Mouse (Mus musculus): ENCODE results near the gene Hist1h3i. TPM values are rescaled to one million over a fixed set of nuclear protein-coding genes. Genes with fewer than 3 reads are reported as not detected.

The Hist1h3i gene
- total RNA-seq, 2 experiments from 2014 or later = 65.2 to 77.9 TPM

- DNase-seq (ENCODE audit: low spot score in 2 of 2) = peak; percentile 63 to 76
Measured at GRCm38 (mm10) chr13:21734906-21735767, 48.0 kb downstream of the Hist1h3i start, which contains the start of gene Hist1h4j. Hist1h4j (plus strand) TSS chr13:21735064.

- DNase-seq (ENCODE audit: low spot score in 2 of 2) = peak; percentile 70 to 74
Measured at GRCm38 (mm10) chr13:21734010-21734905, 48.9 kb downstream of the Hist1h3i start.

GRCm38 (mm10) chr13:21733466-21733865, 49.7 kb downstream of the Hist1h3i start:
- no peak for DNase-seq (ENCODE audit: low spot score in 2 of 2)

Small RNA genes lying within 50 kb of the gene (microRNA-seq; reads per million reads assigned to microRNA genes)
- 0 reads per million in 2 experiments for gene Gm19658
- 0 reads per million in 2 experiments for gene Gm44346
- 0 reads per million in 2 experiments for gene Gm44454
- gene Gm44466 = 0 reads per million in 2 experiments

Other genes with a start within 250 kb of the Hist1h3i start
- not detected for gene Olfr1366, start 240.6 kb downstream of the Hist1h3i start, total RNA-seq (2021)
- not detected for gene Olfr1535, start 223.5 kb downstream of the Hist1h3i start, total RNA-seq (2021)
- gene Olfr1364, start 201.6 kb downstream of the Hist1h3i start, total RNA-seq (2021) = not detected
- gene Olfr1362, start 169.3 kb downstream of the Hist1h3i start, total RNA-seq (2021) = not detected
- gene Olfr11, start 140.9 kb downstream of the Hist1h3i start, total RNA-seq (2021) = not detected
- gene Olfr1361, start 120.0 kb downstream of the Hist1h3i start, total RNA-seq (2021) = not detected
- not detected for gene Olfr1360, start 106.0 kb downstream of the Hist1h3i start, total RNA-seq (2021)
- gene Olfr1359, start 85.3 kb downstream of the Hist1h3i start, total RNA-seq (2021) = not detected
- 10 to 100 TPM; 20.0 to 20.4 TPM for gene Hist1h2bl, start 67.2 kb downstream of the Hist1h3i start, total RNA-seq (2021)
- gene Hist1h2ai, start 66.9 kb downstream of the Hist1h3i start, total RNA-seq (2021) = 10 to 100 TPM; 20.3 to 34.8 TPM
- 10 to 100 TPM; 57.9 to 62.6 TPM for gene Hist1h3h, start 65.7 kb downstream of the Hist1h3i start, total RNA-seq (2021)
- gene Hist1h2bm, start 61.3 kb downstream of the Hist1h3i start, total RNA-seq (2021) = 1 to 10 TPM; 2.7 to 2.9 TPM
- gene Hist1h4j, start 48.3 kb downstream of the Hist1h3i start, total RNA-seq (2021) = 10 to 100 TPM; 21.0 to 22.9 TPM
- gene Hist1h4k, start 32.9 kb downstream of the Hist1h3i start, total RNA-seq (2021) = 100 to 1,000 TPM; 420 to 436 TPM
- 10 to 100 TPM; 10.2 to 19.7 TPM for gene Hist1h2ak, start 29.5 kb downstream of the Hist1h3i start, total RNA-seq (2021)
- 1 to 10 TPM; 6.3 to 9.2 TPM for gene Hist1h2bn, start 29.2 kb downstream of the Hist1h3i start, total RNA-seq (2021)
- gene Hist1h1b, start 2.7 kb downstream of the Hist1h3i start, total RNA-seq (2021) = 1 to 10 TPM; 8.4 to 9.0 TPM
- gene Hist1h2an, start 3.8 kb upstream of the Hist1h3i start, total RNA-seq (2021) = 1 to 10 TPM; 1.1 to 2.8 TPM
- gene Hist1h2bp, start 4.1 kb upstream of the Hist1h3i start, total RNA-seq (2021) = 1 to 10 TPM; 4.1 to 7.0 TPM
- gene Hist1h2bq, start 26.8 kb upstream of the Hist1h3i start, total RNA-seq (2021) = 10 to 100 TPM; 23.2 to 34.4 TPM
- 1 to 10 TPM in 1 of 2 experiments, not detected in 1; 6.2 TPM for gene Hist1h2ao, start 27.1 kb upstream of the Hist1h3i start, total RNA-seq (2021)
- 100 to 1,000 TPM; 252 to 307 TPM for gene Hist1h4m, start 28.4 kb upstream of the Hist1h3i start, total RNA-seq (2021)
- 10 to 100 TPM; 48.9 to 61.1 TPM for gene Hist1h4n, start 48.8 kb upstream of the Hist1h3i start, total RNA-seq (2021)
- 10 to 100 TPM; 27.2 to 27.7 TPM for gene Hist1h2ap, start 50.1 kb upstream of the Hist1h3i start, total RNA-seq (2021)
- 10 to 100 TPM; 22.9 to 33.6 TPM for gene Hist1h2br, start 50.4 kb upstream of the Hist1h3i start, total RNA-seq (2021)
- 1 to 10 TPM; 3.0 to 3.8 TPM for gene Zfp184, start 161.7 kb upstream of the Hist1h3i start, total RNA-seq (2021)
- not detected for gene Pom121l2, start 197.8 kb upstream of the Hist1h3i start, total RNA-seq (2021)
- 1 to 10 TPM in 1 of 2 experiments, under 1 TPM in 1; 0.35 to 1.2 TPM for gene Prss16, start 226.4 kb upstream of the Hist1h3i start, total RNA-seq (2021)

All from left cerebral cortex, adult 18-20 months (tissue).